Comparison of ENCODE assay signal across 13 mouse cellular contexts in genomic region chr10:8176008-8176350, GRCm38 (mm10).
DNase-seq lines count a peak whose midpoint lies in the region; ATAC-seq and TF ChIP-seq lines count a peak whose summit lies in the region.
"Had no signal": no experiment of that assay in that cellular context is flagged by ENCODE, and none has a peak within 500 bp of the region (broad histone marks: within the 10 kb centered on the region; RNA-seq: fewer than 3 reads in every experiment).

No protein-coding gene starts in this region.

- no peaks in the 10 kb centered on the region for H3K9me3 ChIP-seq in lung, embryonic 16.5 days (ENCODE audit: control insufficient read depth, low read length)
- H3K9me3 ChIP-seq in lung, postnatal 0 days (ENCODE audit: low read length) = no peaks in the 10 kb centered on the region
- no peaks in the 10 kb centered on the region for H3K9me3 ChIP-seq in hindbrain, embryonic 15.5 days
- no peaks in the 10 kb centered on the region for H3K9me3 ChIP-seq in neural tube, embryonic 15.5 days (replicated peaks)

- 77% methylated on average over 3 of the region's 3 CpGs for WGBS in lung, embryonic 16.5 days
- WGBS in lung, postnatal 0 days = 68% methylated on average over 3 of the region's 3 CpGs
- 44% methylated on average over 3 of the region's 3 CpGs for WGBS in hindbrain, embryonic 15.5 days
- 48% methylated on average over 3 of the region's 3 CpGs for WGBS in neural tube, embryonic 15.5 days

- TF ChIP-seq EP300 in lung, postnatal 0 days (IDR thresholded peaks at IDR 0.05) = no peak

- H3K27ac ChIP-seq in gastrocnemius, adult 2 months = peak overlapping the region; percentile 46; the same call in 1 of the 2 replicates
- H3K27ac ChIP-seq in lung, embryonic 16.5 days (ENCODE audit: low read length) = no peak overlapping the region
- H3K27ac ChIP-seq in lung, postnatal 0 days (ENCODE audit: low read length) = no peak overlapping the region
- peak overlapping the region; percentile 58 for H3K27ac ChIP-seq in hindbrain, embryonic 15.5 days (replicated peaks)
- H3K27ac ChIP-seq in neural tube, embryonic 15.5 days (replicated peaks) = peak overlapping the region; percentile 68
- H3K27ac ChIP-seq: heart, adult 2 months had no signal

- no peak for TF ChIP-seq CTCF in gastrocnemius, adult 2 months (IDR thresholded peaks at IDR 0.05)
- TF ChIP-seq CTCF in lung, postnatal 0 days (IDR thresholded peaks at IDR 0.05) = no peak

- H3K36me3 ChIP-seq in lung, embryonic 16.5 days (ENCODE audit: control insufficient read depth, insufficient read depth, low read length) = no peaks in the 10 kb centered on the region
- H3K36me3 ChIP-seq in lung, postnatal 0 days (ENCODE audit: insufficient read depth, low read length) = no peaks in the 10 kb centered on the region
- H3K36me3 ChIP-seq in hindbrain, embryonic 15.5 days = no peaks in the 10 kb centered on the region
- no peaks in the 10 kb centered on the region for H3K36me3 ChIP-seq in neural tube, embryonic 15.5 days

- no peak overlapping the region for H3K4me3 ChIP-seq in gastrocnemius, adult 2 months
- H3K4me3 ChIP-seq in lung, embryonic 16.5 days (ENCODE audit: low read length) = no peak overlapping the region
- H3K4me3 ChIP-seq in lung, postnatal 0 days (ENCODE audit: low read depth, low read length) = no peak overlapping the region
- no peak overlapping the region for H3K4me3 ChIP-seq in hindbrain, embryonic 15.5 days
- H3K4me3 ChIP-seq in neural tube, embryonic 15.5 days (replicated peaks) = no peak overlapping the region
- H3K4me3 ChIP-seq: heart, adult 2 months had no signal

- H3K27me3 ChIP-seq in lung, embryonic 16.5 days (ENCODE audit: control insufficient read depth, insufficient read depth, low read depth, low read length) = no peaks in the 10 kb centered on the region
- no peaks in the 10 kb centered on the region for H3K27me3 ChIP-seq in lung, postnatal 0 days (replicated peaks; ENCODE audit: insufficient read depth, low read length)
- no peaks in the 10 kb centered on the region for H3K27me3 ChIP-seq in hindbrain, embryonic 15.5 days
- H3K27me3 ChIP-seq in neural tube, embryonic 15.5 days (replicated peaks) = no peaks in the 10 kb centered on the region

- H3K4me2 ChIP-seq in lung, embryonic 16.5 days (ENCODE audit: low read depth, low read length) = no peak overlapping the region
- no peak overlapping the region for H3K4me2 ChIP-seq in lung, postnatal 0 days (replicated peaks; ENCODE audit: low read depth, low read length)
- no peak overlapping the region for H3K4me2 ChIP-seq in hindbrain, embryonic 15.5 days
- H3K4me2 ChIP-seq in neural tube, embryonic 15.5 days = no peak overlapping the region

- ATAC-seq in lung, embryonic 16.5 days (ENCODE audit: low read depth) = no peak
- no peak for ATAC-seq in lung, postnatal 0 days
- ATAC-seq in hindbrain, embryonic 15.5 days (ENCODE audit: low FRiP score, low read depth) = 0 out of 2 replicates have a peak, but pooled peaks have one; percentile 14
- no peak for ATAC-seq in neural tube, embryonic 15.5 days (ENCODE audit: low FRiP score)
- no peak for ATAC-seq in monocyte, adult 5-6 weeks (replicated peaks; ENCODE audit: insufficient number of reproducible peaks, low FRiP score, low TSS enrichment, poor library complexity, severe bottlenecking)

- intact Hi-C loops in gastrocnemius, adult 2 months (cut with DNase I) = no loop called here
- intact Hi-C loops in gastrocnemius, postnatal 14 days (cut with DNase I; ENCODE audit: low total_unique reads) = no loop called here

- peaks cover 8% of the 10 kb centered on the region; the same call in 1 of the 2 replicates for H3K4me1 ChIP-seq in lung, embryonic 16.5 days (replicated peaks; ENCODE audit: control insufficient read depth, insufficient read depth, low read length)
- no peaks in the 10 kb centered on the region for H3K4me1 ChIP-seq in lung, postnatal 0 days (ENCODE audit: insufficient read depth, low read depth, low read length)
- peaks cover 28% of the 10 kb centered on the region for H3K4me1 ChIP-seq in hindbrain, embryonic 15.5 days (replicated peaks)
- H3K4me1 ChIP-seq in neural tube, embryonic 15.5 days = peaks cover 25% of the 10 kb centered on the region

- H3K9ac ChIP-seq in lung, embryonic 16.5 days (ENCODE audit: low read length) = peak overlapping the region; percentile 25; the same call in 1 of the 2 replicates
- no peak overlapping the region for H3K9ac ChIP-seq in lung, postnatal 0 days (replicated peaks; ENCODE audit: low read depth)
- no peak overlapping the region for H3K9ac ChIP-seq in hindbrain, embryonic 15.5 days
- H3K9ac ChIP-seq in neural tube, embryonic 15.5 days (replicated peaks) = no peak overlapping the region

- DNase-seq in gastrocnemius, adult 2 months = no peak
- DNase-seq in gastrocnemius, postnatal 14 days = no peak
- no peak for DNase-seq in lung, postnatal 0 days (ENCODE audit: low spot score)
- DNase-seq in cerebellum, adult 9-11 months = no peak
- DNase-seq: adrenal gland, postnatal 25 days; cerebellum, adult 11 months; heart, adult 2 months; kidney, postnatal 36 days; lung, adult 18-20 months had no signal

Comparison
In these comparisons a context has a peak if more than half of its experiments do, and no peak if none do; other contexts are left out.
1. H3K27ac ChIP-seq: peak in gastrocnemius, adult 2 months (single experiment), hindbrain, embryonic 15.5 days (single experiment) and neural tube, embryonic 15.5 days (single experiment); none in lung, embryonic 16.5 days (single experiment) and lung, postnatal 0 days (single experiment).